ENCODE assay signal across 11 mouse cellular contexts in genomic region chrX:7443996-7444421, GRCm38 (mm10).
DNase-seq lines count a peak whose midpoint lies in the region; ATAC-seq and TF ChIP-seq lines count a peak whose summit lies in the region.
"Had no signal": no experiment of that assay in that cellular context is flagged by ENCODE, and none has a peak within 500 bp of the region (broad histone marks: within the 10 kb centered on the region; RNA-seq: fewer than 3 reads in every experiment).

No protein-coding gene starts in this region.

- no peaks in the 10 kb centered on the region for H3K36me3 ChIP-seq in midbrain, embryonic 10.5 days
- no peaks in the 10 kb centered on the region for H3K36me3 ChIP-seq in midbrain, postnatal 0 days (ENCODE audit: insufficient read depth, low read length)
- no peaks in the 10 kb centered on the region for H3K36me3 ChIP-seq in limb, embryonic 10.5 days

- H3K27ac ChIP-seq in midbrain, embryonic 10.5 days (replicated peaks) = no peak overlapping the region; the same call in 1 of the 2 replicates
- no peak overlapping the region for H3K27ac ChIP-seq in midbrain, postnatal 0 days (ENCODE audit: low read depth, low read length)
- H3K27ac ChIP-seq in limb, embryonic 10.5 days = no peak overlapping the region

- no peak overlapping the region for H3K4me3 ChIP-seq in midbrain, embryonic 10.5 days
- no peak overlapping the region for H3K4me3 ChIP-seq in midbrain, postnatal 0 days (ENCODE audit: low read depth, low read length)
- H3K4me3 ChIP-seq in limb, embryonic 10.5 days = no peak overlapping the region

- no peaks in the 10 kb centered on the region; the same call in 1 of the 2 replicates for H3K27me3 ChIP-seq in midbrain, embryonic 10.5 days (ENCODE audit: low read depth, poor library complexity, severe bottlenecking)
- H3K27me3 ChIP-seq in midbrain, postnatal 0 days (ENCODE audit: insufficient read depth, low read length) = no peaks in the 10 kb centered on the region
- H3K27me3 ChIP-seq in limb, embryonic 10.5 days (ENCODE audit: low read depth, poor library complexity, severe bottlenecking) = no peaks in the 10 kb centered on the region

- H3K9me3 ChIP-seq in midbrain, embryonic 10.5 days (replicated peaks) = no peaks in the 10 kb centered on the region
- H3K9me3 ChIP-seq in midbrain, postnatal 0 days (ENCODE audit: low read length) = no peaks in the 10 kb centered on the region
- no peaks in the 10 kb centered on the region for H3K9me3 ChIP-seq in limb, embryonic 10.5 days (replicated peaks)

- no peak for ATAC-seq in midbrain, postnatal 0 days (ENCODE audit: low FRiP score)

- no peak overlapping the region for H3K4me2 ChIP-seq in midbrain, postnatal 0 days (ENCODE audit: low read depth, low read length, poor library complexity, severe bottlenecking)

- WGBS in midbrain, embryonic 10.5 days = 26% methylated on average over 6 of the region's 6 CpGs
- 30% methylated on average over 6 of the region's 6 CpGs for WGBS in midbrain, postnatal 0 days
- 28% methylated on average over 6 of the region's 6 CpGs for WGBS in limb, embryonic 10.5 days

- TF ChIP-seq CTCF in midbrain, postnatal 0 days (IDR thresholded peaks at IDR 0.05) = no peak

- peaks cover 15% of the 10 kb centered on the region for H3K4me1 ChIP-seq in midbrain, embryonic 10.5 days
- no peaks in the 10 kb centered on the region for H3K4me1 ChIP-seq in midbrain, postnatal 0 days (ENCODE audit: insufficient read depth, low read length)
- peaks cover 10% of the 10 kb centered on the region for H3K4me1 ChIP-seq in limb, embryonic 10.5 days

- H3K9ac ChIP-seq in midbrain, postnatal 0 days (replicated peaks; ENCODE audit: low read length, poor library complexity, severe bottlenecking) = no peak overlapping the region

- DNase-seq in heart, adult 11 months = peak; percentile 40
- no peak for DNase-seq in heart, postnatal 4 days
- DNase-seq in midbrain, embryonic 10.5 days (ENCODE audit: low spot score) = peak; percentile 17
- no peak for DNase-seq in midbrain, postnatal 0 days (ENCODE audit: low spot score)
- DNase-seq in kidney, postnatal 14 days = peak; percentile 62
- no peak for DNase-seq in limb, embryonic 10.5 days (ENCODE audit: low spot score)
- no peak for DNase-seq in left cerebral cortex, adult 18-20 months (ENCODE audit: low spot score in 2 of 2)
- DNase-seq in gastrocnemius, postnatal 25 days = no peak
- DNase-seq: B cell, adult 2 months; cerebellum, postnatal 25 days; gastrocnemius, postnatal 10 days had no signal

Comparison
In these comparisons a context has a peak if more than half of its experiments do, and no peak if none do; other contexts are left out.
1. DNase-seq: peak in heart, adult 11 months (single experiment), midbrain, embryonic 10.5 days (single experiment) and kidney, postnatal 14 days (single experiment); none in heart, postnatal 4 days (single experiment), midbrain, postnatal 0 days (single experiment), limb, embryonic 10.5 days (single experiment), left cerebral cortex, adult 18-20 months (0 of 2) and gastrocnemius, postnatal 25 days (single experiment).